Mouse (Mus musculus): Measurements from ENCODE around the gene Ubtd2.

DNA sequence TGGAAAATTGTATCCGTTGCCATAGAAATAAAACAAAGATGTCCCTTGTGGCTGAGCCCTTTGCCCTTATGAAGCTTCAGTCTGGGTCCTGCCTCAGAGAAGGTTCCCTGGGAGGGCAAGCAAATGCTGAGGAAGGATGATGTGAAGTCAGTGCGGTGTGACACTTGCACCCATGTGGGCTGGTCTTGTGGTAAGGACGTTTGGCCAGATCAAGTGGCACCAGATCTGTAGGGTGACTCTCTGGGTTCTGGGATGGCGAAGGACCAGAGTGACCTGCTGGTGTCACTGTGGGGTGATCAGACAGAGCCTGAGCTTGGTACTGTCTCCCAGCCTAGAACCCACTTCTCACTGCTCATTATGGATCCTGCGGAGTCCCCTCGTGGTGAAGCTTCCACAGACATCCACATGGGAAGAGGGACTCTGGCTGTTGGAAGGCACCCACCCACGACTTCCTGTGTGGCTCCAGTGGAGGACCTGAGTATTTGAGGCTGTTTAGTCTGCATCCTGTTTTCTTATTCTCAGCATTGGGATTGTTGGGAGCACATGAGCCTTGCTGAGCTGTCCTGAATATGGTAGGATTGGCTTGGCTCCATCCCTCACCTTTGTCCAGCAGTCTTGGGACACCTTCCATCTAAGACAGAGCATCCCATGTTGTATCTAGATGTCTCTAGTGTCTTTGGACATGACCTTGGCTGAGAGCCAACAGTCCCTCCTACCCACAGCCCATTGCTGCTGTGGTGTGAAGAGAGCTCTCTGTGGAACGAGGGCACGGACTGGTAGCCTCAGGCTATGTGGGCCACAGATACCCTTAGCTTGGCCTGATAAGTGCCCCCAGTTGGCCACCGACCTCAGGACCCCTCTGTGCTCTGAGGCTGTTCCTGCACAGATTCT, 106.5 kb downstream of the Ubtd2 start:
- peak; percentile 40 for TF ChIP-seq CTCF (IDR thresholded peaks at IDR 0.05)
- TF ChIP-seq EP300 (IDR thresholded peaks at IDR 0.05), result no peak

Data from lung, postnatal 0 days (tissue).